Mouse (Mus musculus): ENCODE data around the gene Zfp770. TPM values are rescaled to one million over a fixed set of nuclear protein-coding genes. Genes with fewer than 3 reads are reported as not detected.

Zfp770 gene
- polyA plus RNA-seq (2012; rRNA removed) = 2.7 and 3.2 TPM in 2 replicates

GRCm38 (mm10) chr2:114200932-114201559 lies at the start of gene Zfp770:
Gene Zfp770, minus strand, starts transcription at chr2:114201469.

GRCm38 (mm10) chr2:114186924-114187323 lies 14.3 kb downstream of the Zfp770 start, which contains the start of gene Aqr:
Gene Aqr, minus strand, starts transcription at chr2:114187024.

Other genes starting within 250 kb of the Zfp770 start
- gene Gjd2, start 187.8 kb downstream of the Zfp770 start, polyA plus RNA-seq (2012; rRNA removed) = 0.01 TPM in 1 of 2 replicates, not detected in the other
- gene Actc1, start 147.9 kb downstream of the Zfp770 start, polyA plus RNA-seq (2012; rRNA removed) = 1.6 and 32.2 TPM in 2 replicates
- 15.8 and 17.8 TPM in 2 replicates for gene Aqr, start 14.4 kb downstream of the Zfp770 start, polyA plus RNA-seq (2012; rRNA removed)